Mouse (Mus musculus) intestine, postnatal 0 days (tissue): ENCODE data around the gene Gtf2a1. TPM values are rescaled to one million over a fixed set of nuclear protein-coding genes. Genes with fewer than 3 reads are reported as not detected.
"Not testable (repeated sequence)": the region's sequence is repeated elsewhere in the genome, so short reads cannot be mapped to it uniquely, and the experiment has no call there.

Experiments used
- ATAC-seq: fragments of 200-750 bp; cut with Nextera tagmentation; 2 replicates; pipeline ENCODE4 v1.8.0; 2017; ENCODE audit warnings: mild to moderate bottlenecking, moderate TSS enrichment, moderate library complexity
- H3K27ac ChIP-seq: fragments of 300-500 bp; sonication (generic); 2 replicates; pipeline ENCODE4 v1.5.1; 2014; ENCODE audit warnings: mild to moderate bottlenecking, low read depth, low read length, moderate library complexity
- H3K27me3 ChIP-seq: fragments of 300-500 bp; sonication (generic); replicated peaks from 2 replicates; pipeline ENCODE4 v1.6.1; 2014; ENCODE audit warnings: low read length, mixed read lengths; ENCODE audit not compliant: control insufficient read depth, insufficient read depth
- H3K36me3 ChIP-seq: fragments of 300-500 bp; sonication (generic); 2 replicates; pipeline ENCODE4 v1.6.1; 2014; ENCODE audit warnings: mild to moderate bottlenecking, moderate library complexity; ENCODE audit not compliant: control insufficient read depth, insufficient read depth
- H3K4me1 ChIP-seq: fragments of 300-500 bp; sonication (generic); replicated peaks from 2 replicates; pipeline ENCODE4 v1.6.1; 2014; ENCODE audit warnings: antibody characterized with exemption, low read length, mixed read lengths; ENCODE audit not compliant: control insufficient read depth, insufficient read depth
- H3K4me2 ChIP-seq: fragments of 300-500 bp; sonication (generic); replicated peaks from 2 replicates; pipeline ENCODE4 v1.6.1; 2014; ENCODE audit warnings: low read depth, mild to moderate bottlenecking, moderate library complexity
- H3K4me3 ChIP-seq: fragments of 300-500 bp; sonication (generic); 2 replicates; pipeline ENCODE4 v1.5.1; 2014; ENCODE audit warnings: low read depth, low read length
- H3K9ac ChIP-seq: fragments of 300-500 bp; sonication (generic); 2 replicates; pipeline ENCODE4 v1.6.1; 2014; ENCODE audit warnings: mild to moderate bottlenecking, low read depth, low read length
- H3K9me3 ChIP-seq: fragments of 300-500 bp; sonication (generic); 2 replicates; pipeline ENCODE4 v1.6.1; 2016; ENCODE audit warnings: mixed run types; ENCODE audit not compliant: control insufficient read depth
- CTCF ChIP-seq: sonication (generic); IDR thresholded peaks from 2 replicates; pipeline ENCODE4 v1.5.1; 2016; ENCODE audit warnings: low read depth, mild to moderate bottlenecking, control low read depth, antibody characterized with exemption, moderate library complexity
- WGBS: fragments of 180-500 bp; shearing (Covaris S2); extraction: QIAGEN DNeasy Blood & Tissue Kit; methylation state at CpG from one replicate; pipeline ENCODE4 v1.1.7; 2014; 5-methylcytosine and 5-hydroxymethylcytosine counted together
- polyA plus RNA-seq: library from polyadenylated mRNA; unstranded; fragments of >200 nt; fragmentation: Nextera tagmentation; extraction: Ambion mirVana; gene quantifications from 2 replicates; pipeline ENCODE4 v1.2.1, GENCODE M21; 2015

Gtf2a1 gene
- polyA plus RNA-seq, 1 experiment from 2014 or later: 15.3 TPM

DNA sequence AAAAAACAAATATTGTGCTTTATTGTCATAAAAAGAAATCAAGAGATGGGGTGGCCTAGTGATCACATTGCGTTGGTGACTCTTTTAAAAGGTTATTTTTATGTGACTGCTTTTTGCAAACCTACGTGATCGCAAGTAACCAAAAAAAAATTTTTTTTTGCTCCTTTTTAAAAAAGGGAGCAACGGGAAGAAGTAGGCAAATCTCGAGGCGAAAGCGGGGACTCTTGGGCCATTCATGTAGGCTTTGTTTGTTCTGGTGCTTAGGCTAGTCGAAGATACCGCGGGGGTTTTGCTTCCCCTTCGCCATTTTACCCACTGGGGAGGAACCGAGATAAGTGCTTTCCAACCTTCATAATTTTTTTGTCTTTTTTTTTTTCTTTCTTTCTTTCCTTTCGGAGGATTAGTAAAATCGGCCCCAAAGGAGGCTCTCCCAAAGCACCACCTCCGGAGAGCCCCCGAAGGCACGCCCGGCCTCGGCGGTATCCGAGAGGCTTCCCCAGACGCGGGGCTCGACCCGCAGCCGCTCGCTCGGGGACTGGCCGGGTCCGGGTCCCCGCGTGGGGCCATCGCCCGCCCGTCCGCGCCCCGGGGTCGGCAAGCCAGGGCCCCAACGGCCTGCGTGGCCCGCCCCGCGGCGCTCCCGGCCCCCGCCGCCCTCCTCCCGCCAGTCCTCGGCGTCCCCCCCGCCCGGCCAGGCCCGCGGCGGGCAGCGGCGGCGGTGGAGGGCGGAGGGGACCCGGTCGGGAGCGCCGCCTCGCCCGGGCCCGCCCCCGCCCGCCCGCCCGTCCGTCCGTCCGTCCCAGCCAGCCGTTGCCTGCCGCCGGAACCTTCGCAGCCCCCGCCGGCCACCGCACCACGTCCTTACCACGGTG lies 1.4 kb downstream of the Gtf2a1 start:
- WGBS: under 1% methylated on average over 61 of the region's 83 CpGs

DNA sequence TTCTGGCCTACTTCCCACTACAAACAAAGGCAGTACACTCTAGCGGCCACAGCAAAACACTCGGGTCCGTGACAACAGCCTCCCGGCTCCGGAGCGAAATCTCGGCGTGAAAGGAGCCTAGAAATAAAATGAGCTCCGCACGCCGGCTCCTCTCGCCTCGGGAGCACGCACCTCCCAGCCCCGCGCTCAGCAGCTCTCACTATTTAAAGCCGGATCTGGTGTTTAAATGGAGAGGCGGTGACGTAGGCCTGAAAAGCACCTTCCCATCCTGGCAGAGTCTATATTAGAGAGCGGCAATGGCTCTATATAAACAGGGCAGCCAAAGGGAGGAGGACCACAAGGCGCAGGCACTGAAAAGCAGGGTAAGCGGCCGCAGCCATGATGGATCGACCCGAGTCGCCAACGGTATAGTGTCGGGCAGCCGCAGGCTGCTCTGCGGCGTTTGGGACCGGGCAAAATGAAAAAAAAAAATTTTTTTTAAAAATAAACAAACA lies 2.1 kb downstream of the Gtf2a1 start:
- peaks cover 7% of the 10 kb centered on the region; the same call in 1 of the 2 replicates for H3K36me3 ChIP-seq
- H3K4me1 ChIP-seq: no peaks in the 10 kb centered on the region
- peak overlapping the region; percentile 66 for H3K4me3 ChIP-seq
- H3K4me2 ChIP-seq: peak overlapping the region; percentile 64
- H3K27ac ChIP-seq: peak overlapping the region; percentile 97
- peak; percentile 75 for ATAC-seq
- peak; percentile 34; the same call in 1 of the 2 replicates for TF ChIP-seq CTCF
- H3K9me3 ChIP-seq: no peaks in the 10 kb centered on the region
- under 1% methylated on average over 32 of the region's 32 CpGs for WGBS
- no peaks in the 10 kb centered on the region for H3K27me3 ChIP-seq
- H3K9ac ChIP-seq: peak overlapping the region; percentile 95

More for the DNA sequence above, 1.4 kb downstream of the Gtf2a1 start:
- no peak for TF ChIP-seq CTCF
- Histone ChIP-seq H3K9me3 (no peaks in the 10 kb centered on the region), H3K4me1 (no peaks in the 10 kb centered on the region), H3K4me2 (peak overlapping the region; percentile 64), H3K4me3 (peak overlapping the region; percentile 66), H3K36me3 (peaks cover 7% of the 10 kb centered on the region; the same call in 1 of the 2 replicates), H3K9ac (peak overlapping the region; percentile 95), H3K27ac (peak overlapping the region; percentile 97), H3K27me3 (no peaks in the 10 kb centered on the region)
- peak; percentile 26 for ATAC-seq

GRCm38 (mm10) chr12:91587491-91588033 lies 2.7 kb downstream of the Gtf2a1 start:
- ATAC-seq: no peak
- no peaks in the 10 kb centered on the region for H3K4me1 ChIP-seq
- H3K27ac ChIP-seq: peak overlapping the region; percentile 97
- no peaks in the 10 kb centered on the region for H3K27me3 ChIP-seq
- 13% methylated on average over 5 of the region's 5 CpGs for WGBS
- TF ChIP-seq CTCF: no peak
- peak overlapping the region; percentile 64 for H3K4me2 ChIP-seq
- H3K36me3 ChIP-seq: peaks cover 7% of the 10 kb centered on the region; the same call in 1 of the 2 replicates
- H3K9ac ChIP-seq: peak overlapping the region; percentile 95
- H3K4me3 ChIP-seq: peak overlapping the region; percentile 66
- H3K9me3 ChIP-seq: no peaks in the 10 kb centered on the region

DNA sequence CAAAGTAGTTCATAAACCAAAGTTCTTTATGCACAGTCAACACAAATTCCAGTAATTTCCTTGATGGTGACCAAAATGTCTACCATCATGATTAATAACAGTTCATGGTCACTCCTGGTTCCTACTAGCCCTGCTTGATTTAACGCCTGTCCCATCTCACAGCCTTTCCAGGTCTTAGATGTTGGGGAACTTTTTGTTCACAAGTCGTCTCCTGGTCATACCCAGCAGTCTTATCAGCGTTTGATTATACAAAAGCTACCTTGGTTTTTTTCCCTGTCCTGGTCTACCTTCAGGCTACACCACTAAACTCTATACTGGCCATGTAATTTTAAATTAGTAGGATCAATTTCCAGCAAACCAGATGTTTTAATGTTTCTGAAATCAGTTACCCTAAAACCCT lies 3.2 kb downstream of the Gtf2a1 start:
- Histone ChIP-seq H3K27ac (no peak overlapping the region), H3K27me3 (no peaks in the 10 kb centered on the region), H3K9ac (no peak overlapping the region), H3K4me1 (no peaks in the 10 kb centered on the region), H3K4me2 (peak overlapping the region; percentile 64), H3K4me3 (no peak overlapping the region), H3K9me3 (no peaks in the 10 kb centered on the region), H3K36me3 (peaks cover 7% of the 10 kb centered on the region)
- ATAC-seq: no peak
- WGBS: 55% methylated on average over 3 of the region's 3 CpGs
- TF ChIP-seq CTCF: no peak

DNA sequence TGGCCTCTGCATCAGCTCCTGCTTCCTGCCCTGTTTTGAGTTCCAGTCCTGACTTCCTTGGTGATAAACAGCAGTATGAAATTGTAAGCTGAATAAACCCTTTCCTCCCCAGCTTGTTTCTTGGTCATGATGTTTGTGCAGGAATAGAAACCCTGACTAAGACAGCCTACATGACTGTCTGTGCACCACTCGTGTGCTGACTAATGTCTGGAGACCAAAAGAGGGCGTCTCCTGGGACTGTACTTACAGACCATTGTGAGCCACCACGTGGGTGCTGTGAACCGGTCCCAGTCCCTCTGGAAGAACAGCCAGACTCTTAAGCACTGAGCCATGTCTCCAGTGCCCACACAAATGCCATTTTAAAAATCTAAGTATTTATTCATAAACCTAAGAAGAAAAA lies 4.5 kb downstream of the Gtf2a1 start:
- not testable (repeated sequence) for H3K4me3 ChIP-seq, H3K27ac ChIP-seq, H3K9me3 ChIP-seq, H3K27me3 ChIP-seq, ATAC-seq, H3K4me2 ChIP-seq, H3K9ac ChIP-seq, H3K4me1 ChIP-seq
- WGBS: 98% methylated on average over 4 of the region's 4 CpGs
- peaks cover 14% of the 10 kb centered on the region for H3K36me3 ChIP-seq

- H3K27ac ChIP-seq: no peak overlapping the region
- H3K9ac ChIP-seq: no peak overlapping the region
- H3K27me3 ChIP-seq: no peaks in the 10 kb centered on the region
- no peak overlapping the region for H3K4me3 ChIP-seq
- no peaks in the 10 kb centered on the region for H3K4me1 ChIP-seq
- H3K9me3 ChIP-seq: no peaks in the 10 kb centered on the region
- no peak for TF ChIP-seq CTCF
- H3K36me3 ChIP-seq: peaks cover 14% of the 10 kb centered on the region
- H3K4me2 ChIP-seq: no peak overlapping the region
- no peak for ATAC-seq
- WGBS: 85% methylated on average over 3 of the region's 3 CpGs
These were observed 5.1 kb downstream of the Gtf2a1 start for GRCm38 (mm10) chr12:91585206-91585605.
